Mouse (Mus musculus): ENCODE results near the gene Pms2.
A peak's percentile ranks its signal among the peaks of the same experiment; 100 is the strongest.

The Pms2 gene

DNA sequence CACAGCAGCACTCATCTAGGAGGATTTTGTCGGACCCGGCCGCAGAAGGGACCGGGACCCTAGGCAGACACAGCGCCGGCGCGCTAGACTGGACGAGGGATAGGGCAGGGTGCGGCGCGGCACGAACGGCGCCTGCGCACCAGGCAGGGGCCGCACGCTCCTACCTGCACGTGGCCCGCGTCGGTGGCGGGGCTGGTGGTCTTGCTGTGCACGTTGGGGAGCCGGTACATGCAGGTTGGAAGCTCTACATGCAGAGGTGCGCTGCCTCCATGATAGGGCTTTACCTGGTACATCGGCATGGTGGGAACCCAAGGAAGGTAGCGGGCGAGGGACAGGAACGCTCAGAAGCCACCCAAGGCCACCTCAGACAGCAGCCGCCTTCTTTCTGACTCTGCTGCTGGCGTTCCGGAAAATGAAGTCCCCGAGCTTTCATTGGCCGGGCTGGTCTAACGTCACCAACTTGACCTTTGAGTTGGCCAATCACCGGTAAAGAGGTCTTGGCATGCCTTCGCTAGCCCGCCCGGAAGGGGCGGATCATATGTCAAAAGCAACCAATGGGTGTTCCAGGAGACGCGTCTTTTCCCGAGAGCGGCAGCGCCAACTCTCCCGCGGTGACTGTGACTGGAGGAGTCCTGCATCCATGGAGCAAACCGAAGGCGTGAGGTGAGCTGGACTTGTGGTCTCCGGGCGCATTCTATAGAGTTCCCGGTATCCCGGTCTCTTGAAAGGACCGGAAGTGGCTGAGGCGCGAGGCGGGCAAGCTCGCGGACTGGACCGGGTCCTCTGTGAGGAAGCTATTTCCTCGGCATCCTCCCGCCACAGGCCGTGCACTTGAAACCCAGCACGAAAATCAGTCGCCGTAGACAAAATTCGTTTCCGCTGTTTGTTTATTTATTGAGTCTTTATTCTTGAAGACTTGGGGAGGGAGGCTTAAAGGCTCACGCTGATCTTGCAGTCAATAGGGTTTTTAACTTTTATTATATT lies at the start of gene Pms2, which contains the start of gene Aimp2:
Gene Pms2 (plus strand): TSS at position 548 of the 984 bp plus-strand sequence.
Gene Aimp2 (minus strand): TSS at position 431 of the 984 bp plus-strand sequence.
- peak; percentile 98 for DNase-seq

DNA sequence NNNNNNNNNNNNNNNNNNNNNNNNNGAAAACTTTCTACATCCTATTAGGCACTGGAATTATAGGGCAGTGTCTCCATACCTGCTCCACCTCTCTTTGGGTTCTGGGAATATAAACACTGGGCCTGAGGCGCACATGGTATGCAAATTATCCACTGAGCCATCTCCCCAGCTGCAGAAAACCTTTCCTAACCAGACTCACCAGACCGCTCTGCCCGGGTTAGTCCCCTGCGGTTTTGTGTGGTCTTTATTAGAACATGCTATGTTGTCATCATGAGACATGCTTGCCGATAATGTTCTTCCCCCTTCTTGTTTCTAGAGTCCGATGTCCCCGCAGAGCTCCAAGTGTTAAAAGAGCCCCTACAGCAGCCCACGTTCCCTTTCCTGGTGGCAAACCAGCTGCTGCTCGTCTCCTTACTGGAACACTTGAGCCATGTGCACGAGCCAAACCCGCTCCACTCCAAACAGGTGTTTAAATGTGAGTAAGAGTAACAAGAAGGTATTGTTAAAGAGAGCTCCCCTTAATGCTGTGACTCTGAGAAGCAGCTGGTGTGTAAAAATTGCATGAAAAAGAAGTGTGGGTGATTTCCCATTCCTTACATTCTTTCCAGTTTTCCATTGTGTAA lies 38.1 kb upstream of the Pms2 start:
- DNase-seq: no peak

- no peak for DNase-seq
Measured at GRCm38 (mm10) chr5:143874571-143874970, 35.2 kb upstream of the Pms2 start.

DNA sequence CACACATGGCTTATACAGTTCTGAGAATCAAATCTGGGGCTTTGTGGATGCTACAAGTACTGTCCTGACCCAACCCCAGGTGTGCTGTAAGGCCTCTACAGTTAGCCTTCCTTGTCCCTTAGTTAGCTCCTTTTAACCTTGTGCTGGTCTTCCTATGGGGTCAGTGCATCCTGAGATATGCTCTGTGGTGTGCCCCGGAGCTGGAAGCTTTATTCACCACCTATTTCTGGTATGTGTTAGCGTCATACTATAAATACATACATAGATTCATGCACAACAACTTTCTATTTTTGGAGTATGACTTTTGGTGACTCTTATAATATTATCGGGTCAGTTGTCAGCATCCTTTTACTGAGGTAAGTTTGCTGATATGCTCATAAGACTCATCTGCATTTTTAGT lies 24.5 kb upstream of the Pms2 start:
- no peak for DNase-seq

- no peak for DNase-seq
Measured at GRCm38 (mm10) chr5:143890741-143891140, 19.0 kb upstream of the Pms2 start.

- DNase-seq: no peak
Measured at GRCm38 (mm10) chr5:143892255-143892886, 17.4 kb upstream of the Pms2 start.

DNA sequence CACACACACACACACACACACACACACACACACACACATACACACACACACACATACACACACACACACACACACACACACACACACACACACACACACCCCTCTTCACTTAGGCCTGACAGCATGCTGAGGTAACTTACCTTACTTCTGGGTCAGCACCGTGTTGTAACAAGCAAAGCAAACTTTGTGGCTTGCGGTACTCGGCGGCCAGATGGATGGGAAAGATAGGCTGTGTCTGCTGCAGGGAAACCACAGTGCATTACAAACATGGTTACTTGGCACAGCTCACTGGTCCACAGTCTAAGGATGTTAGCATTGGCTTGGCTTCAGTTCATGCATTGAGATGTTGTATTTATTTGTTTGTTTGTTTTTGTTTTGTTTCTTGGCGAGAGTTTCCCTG lies 16.4 kb upstream of the Pms2 start:
- peak; percentile 19 to 33 for DNase-seq

DNA sequence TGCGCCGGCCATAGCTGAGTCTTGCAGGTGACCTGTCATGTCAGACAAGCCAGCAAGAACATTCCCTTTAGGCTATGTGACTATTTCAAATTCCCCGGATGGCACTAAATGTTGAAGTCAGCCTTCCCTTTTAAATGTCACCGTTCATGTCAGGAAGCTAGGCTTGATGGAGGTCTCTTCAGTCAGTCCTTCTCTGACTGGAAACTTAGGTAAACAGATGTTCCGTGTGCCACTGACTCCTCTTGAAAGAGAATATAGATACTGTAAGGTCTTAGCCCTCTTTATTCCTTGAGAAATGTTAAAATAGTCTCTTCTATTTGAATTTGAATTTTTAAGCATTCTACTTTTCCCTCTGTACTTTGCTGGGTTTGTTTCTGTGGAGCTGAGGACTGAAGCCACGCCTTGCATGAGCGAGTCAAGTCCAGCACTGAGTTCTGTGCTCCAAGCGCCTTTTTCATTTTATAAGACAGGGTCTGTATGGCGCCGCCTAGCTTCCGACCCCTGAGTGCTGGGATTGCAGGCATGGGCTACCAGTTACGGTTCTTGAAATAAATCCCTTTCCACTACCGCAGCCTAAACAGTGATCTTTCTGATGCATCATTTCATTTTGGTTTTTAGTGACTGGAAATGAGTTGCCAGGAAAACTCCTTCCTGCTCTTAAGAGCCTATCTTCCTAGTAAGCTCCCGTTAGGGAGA lies 12.0 kb upstream of the Pms2 start, which contains the start of gene Ankrd61:
Gene Ankrd61 (minus strand): TSS at position 51 of the 696 bp plus-strand sequence.
- DNase-seq: no peak

DNA sequence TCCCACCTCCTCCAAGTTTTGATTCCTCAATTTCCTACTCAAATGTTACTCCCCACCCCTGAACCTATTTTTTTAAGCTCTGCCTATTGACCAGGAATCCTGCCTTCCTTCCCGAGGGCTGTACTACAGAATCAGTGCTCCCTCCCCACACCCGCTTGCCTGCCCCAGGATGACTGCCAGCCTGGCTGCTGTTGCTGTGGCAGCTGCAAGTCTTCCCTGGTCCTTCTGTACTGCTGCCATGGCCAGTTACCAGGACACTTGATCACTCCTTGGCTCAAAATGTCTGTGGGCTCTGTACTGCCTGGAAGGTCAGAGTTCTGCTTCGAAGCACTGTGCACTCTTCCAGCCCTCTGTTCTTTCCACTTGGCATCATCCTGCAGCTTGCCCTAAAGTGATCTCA lies 7.7 kb upstream of the Pms2 start:
- DNase-seq: no peak

DNA sequence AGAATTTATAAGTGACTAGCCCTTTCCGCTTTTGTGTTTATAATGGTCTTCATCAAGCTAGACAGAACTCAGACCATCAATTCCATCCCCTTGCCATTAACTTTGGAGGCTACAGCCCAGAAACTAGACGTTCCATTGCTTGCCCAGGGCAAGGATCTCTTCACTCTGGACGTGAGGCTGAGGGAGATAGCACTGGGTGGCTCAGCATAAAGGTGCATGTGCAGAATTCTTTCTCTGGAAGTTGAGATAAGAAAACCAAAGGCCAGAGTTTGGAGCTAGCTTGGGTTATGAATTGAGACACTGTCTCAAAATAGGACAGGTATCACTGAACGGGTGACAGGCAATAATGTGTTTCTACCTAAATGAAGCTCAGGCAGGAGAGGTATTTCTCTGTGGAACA lies 6.0 kb upstream of the Pms2 start:
- no peak for DNase-seq

DNA sequence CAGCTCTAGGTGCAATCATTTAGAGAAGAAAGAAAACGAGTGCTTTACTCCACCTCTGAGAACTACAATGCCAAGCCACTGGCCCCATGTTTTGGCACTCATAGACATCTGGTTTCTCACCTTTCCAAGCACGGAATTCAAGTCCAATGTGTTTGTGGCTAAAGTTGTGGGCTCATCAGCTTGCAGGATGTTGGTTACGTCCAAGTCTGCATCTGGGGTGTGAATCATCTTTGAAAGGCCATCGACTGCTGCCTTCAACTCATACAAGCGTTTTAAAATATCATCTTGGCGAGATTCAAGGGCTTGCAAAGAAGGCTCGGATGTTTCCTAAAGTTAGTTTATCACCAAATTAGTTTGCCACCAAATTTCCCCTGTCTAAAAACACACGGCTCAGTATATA lies 3.3 kb upstream of the Pms2 start:
- DNase-seq: no peak

DNA sequence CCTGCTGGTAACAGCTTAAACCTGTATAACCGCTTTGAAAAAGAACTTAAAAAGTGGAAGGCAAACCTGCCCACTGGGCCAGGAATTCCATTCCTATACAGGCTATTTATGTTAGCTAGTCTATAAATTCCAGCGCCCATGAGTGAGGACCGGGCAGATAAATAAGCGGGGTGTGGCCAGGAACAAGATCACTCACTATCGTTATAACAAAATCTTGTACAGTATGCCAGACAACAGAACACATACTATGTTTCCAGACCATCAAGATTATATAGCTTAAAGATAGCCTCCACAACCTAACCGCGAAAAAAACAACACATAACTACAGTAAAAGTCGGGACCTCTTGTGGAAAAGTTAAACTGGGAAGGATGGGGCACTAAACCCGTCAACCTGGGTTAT lies 838 bp upstream of the Pms2 start:
- DNase-seq: no peak

GRCm38 (mm10) chr5:143916221-143916620 lies 6.5 kb downstream of the Pms2 start:
- no peak for DNase-seq

DNA sequence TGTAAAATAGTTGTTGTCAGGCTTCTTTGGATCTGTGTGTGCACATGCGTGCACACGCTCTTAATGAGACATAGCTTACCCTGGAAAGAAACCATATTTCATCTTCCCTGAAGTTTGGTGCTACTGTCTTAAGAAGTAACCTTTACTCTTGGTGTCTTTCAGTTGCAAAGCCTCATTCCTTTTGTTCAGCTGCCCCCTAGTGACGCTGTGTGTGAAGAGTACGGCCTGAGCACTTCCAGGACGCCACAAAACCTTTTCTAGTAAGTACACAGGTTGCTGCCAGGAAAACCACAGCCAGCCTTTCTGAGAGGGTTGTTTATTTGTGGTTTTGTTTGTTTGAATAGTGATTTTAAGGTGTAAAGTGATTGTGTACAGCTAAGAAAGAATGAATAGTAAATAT lies 7.7 kb downstream of the Pms2 start:
- DNase-seq: peak; percentile 74 to 80

DNA sequence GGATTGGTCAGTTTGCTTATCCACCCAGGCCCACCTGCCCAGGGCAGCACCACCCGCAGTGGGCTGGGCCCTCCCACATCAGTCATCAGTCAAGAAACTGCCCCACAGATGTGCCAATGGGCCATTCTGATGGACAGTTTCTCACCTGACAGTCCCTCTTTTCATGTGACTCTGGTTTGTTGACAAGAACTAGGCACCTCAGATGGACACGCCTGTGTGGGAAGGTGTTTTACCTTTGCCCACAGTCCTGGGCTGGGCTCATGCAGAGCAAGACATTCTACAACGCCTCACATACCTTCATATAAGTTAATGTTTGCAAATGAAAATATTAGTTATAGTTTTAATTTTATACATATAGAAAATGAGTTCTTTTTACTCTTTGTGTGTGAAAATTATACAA lies 8.4 kb downstream of the Pms2 start:
- DNase-seq: no peak

GRCm38 (mm10) chr5:143924781-143925452 lies 15.2 kb downstream of the Pms2 start:
- no peak for DNase-seq

GRCm38 (mm10) chr5:143927875-143928274 lies 18.1 kb downstream of the Pms2 start, which contains the start of gene Gm42421:
Gene Gm42421, plus strand, starts transcription at chr5:143928175.
- DNase-seq: no peak

DNA sequence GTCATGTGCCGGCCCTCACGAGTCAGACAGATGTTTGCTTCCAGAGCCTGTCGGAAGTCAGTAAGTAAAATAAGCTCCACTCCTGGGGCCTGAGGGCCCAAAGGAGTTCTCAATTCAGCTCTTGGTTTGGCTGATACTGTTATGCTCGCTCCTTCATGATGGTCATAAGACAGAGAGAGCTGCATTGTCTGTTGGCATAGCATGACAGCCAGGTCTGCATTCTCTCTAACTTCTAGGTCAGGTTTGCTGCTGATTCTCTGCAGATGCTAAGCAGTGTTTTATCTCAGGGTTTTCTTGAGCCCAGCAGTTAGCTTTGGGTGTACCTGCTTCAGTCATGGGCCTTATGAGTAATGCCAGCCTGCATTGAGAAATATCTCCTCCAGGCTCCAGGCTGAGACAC lies 19.5 kb downstream of the Pms2 start:
- DNase-seq: no peak

DNA sequence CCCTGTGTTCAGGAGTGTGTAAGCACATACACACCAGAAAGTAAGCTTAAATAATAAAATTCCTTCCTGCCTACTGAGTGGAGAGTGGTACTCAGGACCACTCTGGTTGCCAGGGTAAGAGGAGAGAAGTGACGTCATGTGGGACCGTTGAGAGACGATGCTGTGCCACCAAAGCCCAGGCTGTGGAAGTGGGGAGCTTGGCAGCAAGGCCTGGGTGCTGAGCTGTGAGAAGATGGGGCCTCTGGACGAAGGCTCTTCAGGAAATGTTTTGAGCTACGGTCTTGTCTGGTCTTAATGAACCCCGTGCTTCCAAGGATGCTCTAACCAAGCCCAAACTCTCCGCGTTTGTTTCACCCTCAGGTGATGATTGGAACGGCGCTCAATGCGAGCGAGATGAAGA lies 20.9 kb downstream of the Pms2 start:
- DNase-seq: no peak

- DNase-seq: no peak
Measured at GRCm38 (mm10) chr5:143931863-143932580, 22.3 kb downstream of the Pms2 start.

DNA sequence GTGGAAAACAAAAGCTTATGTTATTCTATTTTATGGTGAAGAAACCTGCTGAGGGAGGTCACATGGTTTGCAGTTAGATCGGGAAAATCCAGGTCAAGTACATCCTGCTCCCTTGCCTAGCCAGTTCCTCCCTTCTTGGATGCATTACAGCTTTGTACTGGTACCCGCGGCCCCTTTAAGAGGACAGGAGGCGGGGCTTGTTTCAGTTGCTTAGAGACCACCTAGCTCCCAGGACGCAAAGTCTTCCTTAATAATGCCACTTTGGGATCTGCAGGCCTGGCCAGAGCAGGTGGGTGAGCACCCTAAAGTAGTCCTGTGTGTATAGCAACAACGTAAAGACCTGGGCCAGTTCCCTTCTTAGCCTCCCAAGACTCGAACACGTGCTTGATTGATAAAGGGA lies 23.1 kb downstream of the Pms2 start, which contains the start of gene Rsph10b:
Gene Rsph10b (plus strand): TSS at position 205 of the 400 bp plus-strand sequence.
- peak; percentile 71 to 81 for DNase-seq

Data from lung, adult 18-20 months (tissue).